Mouse (Mus musculus) brain, embryonic 14.5 days (tissue): Measurements from ENCODE around the gene Map3k3. TPM values are rescaled to one million over a fixed set of nuclear protein-coding genes. Genes with fewer than 3 reads are reported as not detected.

Source experiments
- DNase-seq: peaks from one replicate; pipeline ENCODE4 v3.0.0-alpha.2; 2011; ENCODE audit warnings: low read depth
- CTCF ChIP-seq: fragments of 200-500 bp; IDR thresholded peaks from 2 replicates; pipeline ENCODE4 v1.5.1; 2012; ENCODE audit warnings: inconsistent platforms, mild to moderate bottlenecking, moderate library complexity, borderline replicate concordance; ENCODE audit not compliant: insufficient read depth, insufficient read length; ENCODE audit errors: extremely low read depth
- POLR2A ChIP-seq: fragments of 200-500 bp; IDR thresholded peaks from 2 replicates; pipeline ENCODE4 v1.6.1; 2012; ENCODE audit warnings: mild to moderate bottlenecking, inconsistent platforms, borderline replicate concordance; ENCODE audit not compliant: poor library complexity, insufficient read depth, insufficient read length, severe bottlenecking; ENCODE audit errors: extremely low read depth
- polyA plus RNA-seq: library from polyadenylated mRNA; depleted of rRNA; stranded (reverse); fragments of >200 nt; gene quantifications from 2 replicates; pipeline ENCODE4 v1.2.3, GENCODE M21; 2012; rRNA removed

The Map3k3 gene
- 33.1 and 33.5 TPM in 2 replicates for polyA plus RNA-seq

DNA sequence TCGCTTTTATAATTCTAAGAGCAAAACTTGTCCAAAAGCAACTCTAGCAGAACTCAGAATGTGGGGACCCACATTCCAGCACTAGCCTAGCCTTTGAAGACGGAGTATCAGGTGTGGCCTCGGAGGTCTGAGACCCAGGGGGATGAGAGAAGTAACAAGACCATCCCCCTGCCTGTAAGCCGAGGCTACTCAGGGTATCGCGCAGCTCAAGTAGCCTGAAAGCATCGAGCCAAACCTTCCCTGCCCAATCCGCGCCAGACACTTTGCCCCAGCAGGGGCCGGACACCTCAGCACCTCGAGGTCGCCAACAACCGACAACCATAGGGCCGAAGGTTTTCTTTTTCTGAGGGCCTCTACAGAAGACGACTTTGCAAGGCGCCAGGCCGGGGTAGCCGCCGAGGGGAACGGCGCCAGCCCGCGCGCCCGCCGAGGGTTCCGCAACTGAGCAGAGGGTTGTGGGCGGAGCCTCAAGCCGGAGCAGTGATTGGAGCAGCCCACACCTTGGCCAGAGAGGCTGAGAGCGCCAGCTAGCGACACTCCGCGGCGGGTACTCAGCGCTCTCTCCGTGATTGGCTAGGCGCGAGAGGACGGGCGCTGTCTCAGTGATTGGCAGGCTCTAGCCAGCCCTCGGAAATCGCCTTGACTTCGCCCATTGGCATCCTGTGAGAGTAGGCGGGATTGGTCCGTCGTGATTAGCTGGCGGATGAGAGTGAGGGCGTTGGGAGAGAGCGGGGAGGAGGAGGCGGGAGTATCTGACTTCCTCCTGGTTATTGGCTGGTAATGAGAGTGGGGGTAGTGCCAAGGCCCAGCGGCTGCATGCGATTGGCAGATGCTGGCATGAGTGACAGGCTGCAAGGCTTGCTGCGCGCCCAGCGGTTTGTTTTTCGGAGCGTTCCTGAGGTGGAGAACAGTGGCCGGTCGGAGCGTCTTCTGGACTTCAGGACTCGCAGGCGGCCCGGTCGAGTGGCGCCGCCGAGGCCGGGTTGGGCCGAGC lies at the start of gene Map3k3:
TSS of gene Map3k3 (plus strand) at position 906 of the 994 bp plus-strand sequence.
- peak; percentile 100 for DNase-seq
- peak; percentile 55 for TF ChIP-seq CTCF
- TF ChIP-seq POLR2A: peak; percentile 92

DNA sequence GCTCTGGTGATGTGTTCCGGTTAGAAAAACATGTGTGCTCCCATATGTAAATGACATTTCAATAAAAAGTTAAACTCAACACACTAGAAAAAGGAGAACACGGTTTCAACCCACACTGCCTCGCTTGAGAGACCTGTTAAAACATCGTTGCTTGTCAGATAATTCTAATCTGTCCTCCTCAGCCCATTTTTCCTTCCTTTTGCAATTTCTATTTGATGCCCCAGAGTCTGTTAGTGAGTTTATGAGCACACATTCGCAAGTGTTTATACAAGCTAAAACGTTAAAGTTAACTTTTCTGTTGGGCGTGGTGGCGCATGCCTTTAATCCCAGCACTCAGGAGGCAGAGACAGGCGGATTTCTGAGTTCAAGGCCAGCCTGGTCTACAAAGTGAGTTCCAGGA lies 49.4 kb upstream of the Map3k3 start:
- DNase-seq: no peak
- TF ChIP-seq CTCF (no peak), POLR2A (no peak)

DNA sequence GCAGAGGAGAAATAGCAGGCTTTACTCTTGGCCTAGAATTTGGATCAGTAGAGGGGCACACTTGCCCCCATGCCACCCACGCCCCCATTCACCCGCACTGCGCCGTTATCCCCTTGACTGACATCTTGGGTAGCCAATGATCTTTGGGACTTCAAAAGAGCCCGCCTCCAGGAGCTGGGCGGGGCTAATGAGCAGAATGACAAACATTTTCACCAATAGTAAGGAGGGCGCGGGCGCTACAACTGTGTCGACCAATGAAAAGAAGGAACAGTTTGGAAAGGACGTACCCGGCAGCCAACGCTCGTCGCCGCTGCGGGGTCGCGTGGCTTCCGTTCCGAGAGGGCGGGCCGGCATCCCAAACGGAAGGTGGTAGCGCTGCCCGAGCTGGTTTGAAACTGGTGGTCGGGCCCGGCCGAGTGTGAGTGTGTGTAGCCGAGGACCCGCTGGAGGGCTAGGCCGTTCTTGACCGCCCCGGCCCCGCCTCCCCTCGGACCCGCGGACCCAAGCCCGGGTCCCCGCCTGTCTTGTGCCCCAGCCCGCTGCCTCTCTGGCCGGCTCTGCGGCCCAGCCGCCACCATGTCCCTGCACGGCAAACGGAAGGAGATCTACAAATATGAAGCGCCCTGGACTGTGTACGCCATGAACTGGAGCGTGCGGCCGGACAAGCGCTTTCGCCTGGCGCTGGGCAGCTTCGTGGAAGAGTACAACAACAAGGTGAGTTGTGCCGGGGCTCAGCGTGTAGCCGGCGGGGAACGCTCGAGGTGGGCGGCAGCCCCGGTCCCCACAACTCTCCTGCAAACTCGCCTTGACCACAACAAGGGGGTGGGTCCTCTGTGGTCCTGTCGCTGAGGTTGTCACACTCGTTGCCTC lies 47.6 kb upstream of the Map3k3 start, which contains the start of gene Dcaf7:
TSS of gene Dcaf7 (plus strand) at position 325 of the 870 bp plus-strand sequence.
- TF ChIP-seq POLR2A (peak; percentile 43; the same call in 1 of the 2 replicates), CTCF (no peak)
- DNase-seq: peak; percentile 99

DNA sequence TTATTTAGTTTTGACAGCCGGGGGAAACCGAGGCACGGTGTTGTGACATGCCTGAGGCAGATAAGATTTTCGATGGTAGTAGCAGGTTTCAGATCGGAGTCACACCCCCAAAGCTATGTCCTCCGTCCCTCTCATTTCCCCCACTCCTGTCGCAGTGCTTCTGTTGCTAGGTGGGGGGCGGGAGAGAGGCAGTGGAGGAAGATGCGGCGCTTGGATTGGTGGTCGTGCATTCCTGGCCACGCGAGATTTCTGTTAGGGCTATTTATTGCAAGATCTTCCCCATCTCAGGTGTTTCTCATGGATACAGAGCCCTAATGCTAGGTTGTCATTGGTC lies 47.0 kb upstream of the Map3k3 start:
- no peak for TF ChIP-seq POLR2A
- TF ChIP-seq CTCF: no peak
- peak; percentile 91 for DNase-seq

DNA sequence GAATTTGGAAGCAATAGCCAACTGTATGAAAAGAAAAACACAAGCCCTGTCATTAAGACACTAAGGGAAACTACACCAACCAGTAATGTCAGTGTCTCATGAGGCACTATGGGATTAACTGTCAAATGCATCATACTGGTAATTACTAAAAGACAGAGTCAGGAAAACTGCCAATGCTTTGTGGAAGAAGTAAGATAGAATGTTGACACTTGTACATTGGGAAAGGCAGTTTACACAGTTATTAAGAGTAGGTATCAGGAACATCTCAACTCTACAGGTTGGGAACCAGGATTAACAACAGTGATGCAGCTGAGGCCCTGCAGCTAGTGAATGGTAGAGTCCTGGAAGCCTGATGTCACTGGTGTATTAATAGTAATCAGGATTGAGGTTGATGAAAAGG lies 40.1 kb upstream of the Map3k3 start:
- TF ChIP-seq CTCF (no peak), POLR2A (no peak)
- no peak for DNase-seq

DNA sequence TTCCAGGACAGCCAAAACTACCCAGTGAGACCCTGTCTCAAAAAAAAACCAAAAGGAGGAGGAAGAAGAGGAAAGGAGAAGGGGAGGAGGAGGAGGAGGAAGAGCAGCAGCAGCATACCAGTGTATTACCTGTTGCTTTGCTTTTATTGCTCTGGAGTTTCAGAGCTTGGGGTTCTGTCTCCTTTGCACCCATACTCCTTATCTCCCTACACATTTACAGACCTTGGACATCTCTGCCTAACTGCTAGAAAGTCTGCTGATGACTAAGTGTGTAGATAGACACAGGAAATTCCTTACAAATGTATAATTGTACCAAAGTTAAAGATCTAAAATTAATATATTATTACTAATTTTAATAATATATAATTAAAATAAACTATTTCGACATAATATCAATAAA lies 39.2 kb upstream of the Map3k3 start:
- no peak for TF ChIP-seq POLR2A
- TF ChIP-seq CTCF: no peak
- DNase-seq: no peak

DNA sequence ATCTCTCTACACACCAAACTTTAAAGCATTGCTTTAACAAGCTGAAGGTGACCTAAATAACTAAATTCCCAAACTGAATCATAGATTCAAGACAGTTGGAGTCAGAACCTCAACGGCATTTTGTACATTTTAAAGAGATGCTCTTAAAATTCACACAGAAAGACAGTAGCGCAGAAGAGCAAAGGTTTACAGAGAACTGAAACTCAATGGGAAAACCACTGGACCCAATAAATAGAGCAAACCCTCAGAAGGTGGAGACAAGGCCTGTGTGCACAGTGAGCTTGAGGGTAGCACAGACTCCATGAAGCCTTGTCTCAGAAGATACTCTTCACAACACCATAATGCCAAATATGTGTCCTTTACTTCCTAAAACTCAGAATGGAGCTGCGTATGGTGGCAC lies 38.6 kb upstream of the Map3k3 start:
- DNase-seq: no peak
- no peak for TF ChIP-seq CTCF
- TF ChIP-seq POLR2A: no peak

DNA sequence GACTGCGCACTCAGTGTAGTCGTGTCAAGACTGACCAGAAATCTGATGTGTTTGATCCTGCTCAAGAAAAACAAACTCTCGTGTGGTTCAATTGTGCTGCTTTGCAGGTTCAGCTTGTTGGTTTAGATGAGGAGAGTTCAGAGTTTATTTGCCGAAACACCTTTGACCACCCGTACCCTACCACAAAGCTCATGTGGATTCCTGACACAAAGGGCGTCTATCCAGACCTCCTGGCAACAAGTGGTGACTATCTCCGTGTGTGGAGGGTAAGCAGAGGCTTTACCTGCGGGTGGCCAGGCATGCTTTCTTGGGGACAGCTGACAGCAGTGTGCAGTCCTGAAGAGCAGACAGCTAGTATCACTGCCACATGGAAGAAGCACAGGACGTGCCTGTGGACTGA lies 37.8 kb upstream of the Map3k3 start:
- TF ChIP-seq CTCF (no peak), POLR2A (no peak)
- DNase-seq: no peak

DNA sequence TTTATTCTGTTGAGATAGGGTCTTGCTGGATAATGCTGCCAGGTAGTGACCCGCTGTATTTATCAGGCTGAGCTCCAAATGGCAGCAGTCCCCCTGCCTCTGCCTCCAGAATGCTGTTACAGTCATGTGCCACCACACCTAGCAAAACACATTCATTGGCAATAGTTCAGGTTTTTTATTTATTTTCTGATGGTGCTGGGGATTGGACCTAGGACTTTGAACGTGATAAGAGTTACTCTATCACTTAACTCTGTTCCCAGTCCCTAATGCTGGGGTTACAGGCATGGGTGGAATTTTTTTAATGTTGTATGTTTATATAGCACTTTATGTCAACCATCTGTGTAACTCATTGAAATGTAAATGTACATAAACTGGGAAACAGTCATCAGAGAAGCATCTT lies 30.5 kb upstream of the Map3k3 start:
- TF ChIP-seq POLR2A: no peak
- TF ChIP-seq CTCF: no peak
- no peak for DNase-seq

DNA sequence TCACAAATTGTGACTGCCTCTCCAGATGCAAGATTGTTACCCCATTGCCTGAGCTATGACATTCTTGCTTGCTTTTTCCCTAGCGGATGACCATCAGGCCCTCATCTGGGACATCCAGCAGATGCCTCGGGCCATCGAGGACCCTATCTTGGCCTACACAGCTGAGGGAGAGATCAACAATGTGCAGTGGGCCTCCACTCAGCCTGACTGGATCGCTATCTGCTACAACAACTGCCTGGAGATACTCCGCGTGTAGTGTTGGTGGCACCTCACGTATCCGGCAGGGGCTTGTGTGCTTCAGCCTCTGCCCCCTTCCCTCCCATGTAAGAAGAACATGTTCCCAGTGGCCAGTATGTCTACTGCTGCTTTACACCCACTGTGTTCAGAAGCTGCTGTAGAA lies 29.8 kb upstream of the Map3k3 start:
- no peak for TF ChIP-seq CTCF
- TF ChIP-seq POLR2A: no peak
- DNase-seq: no peak

DNA sequence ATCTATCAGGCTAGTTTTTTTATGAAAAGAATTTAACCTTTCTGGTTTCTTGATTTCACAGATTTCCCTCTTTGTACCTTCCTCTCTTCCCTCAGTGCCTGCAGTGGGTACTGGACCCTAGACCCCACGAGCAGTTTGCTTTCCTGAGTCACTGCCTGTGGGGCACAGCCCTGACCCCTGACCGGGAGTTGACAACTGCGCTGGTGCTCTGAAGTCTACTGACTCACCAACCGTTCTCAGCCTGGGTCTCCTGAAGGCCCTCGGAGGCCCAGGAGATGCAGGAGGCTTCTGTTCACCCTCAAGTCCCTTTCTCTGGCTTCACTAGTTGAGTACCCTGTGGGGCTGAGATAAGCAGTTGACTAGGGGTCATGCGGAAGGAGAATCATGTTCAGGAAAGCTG lies 29.1 kb upstream of the Map3k3 start:
- DNase-seq: no peak
- no peak for TF ChIP-seq CTCF
- TF ChIP-seq POLR2A: no peak

DNA sequence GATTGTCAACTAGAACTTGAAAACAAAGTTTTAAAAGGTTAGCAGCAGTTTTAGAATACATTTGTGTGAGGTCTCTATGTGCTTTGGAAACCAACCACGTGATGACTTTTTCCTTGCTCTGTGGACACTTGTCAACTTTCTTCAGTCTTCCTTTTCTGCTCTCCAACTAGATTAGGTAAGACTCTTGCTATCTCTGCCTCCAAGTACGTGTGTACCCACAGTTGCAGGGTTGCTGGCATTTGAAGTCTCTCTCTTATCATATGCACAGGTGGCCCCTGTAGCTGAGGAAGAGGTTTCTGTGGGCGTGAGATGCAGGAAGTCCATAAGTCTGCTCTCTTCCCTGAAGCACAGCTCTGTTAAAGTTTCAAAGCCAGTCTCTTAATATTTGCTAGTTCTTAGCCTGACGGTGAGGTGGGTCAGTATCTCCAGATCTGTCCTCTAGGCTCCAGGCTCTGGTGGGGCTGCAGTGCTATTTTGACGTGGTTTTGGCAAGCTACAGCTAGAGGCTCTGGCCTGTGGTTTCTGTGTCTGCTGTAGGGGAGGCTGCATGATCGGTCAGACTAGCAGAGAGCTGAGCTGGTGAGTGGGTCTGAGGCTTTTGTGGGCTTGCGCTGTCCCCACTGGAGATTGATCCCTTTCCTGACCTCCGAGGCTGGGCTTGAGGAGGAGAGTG lies 27.5 kb upstream of the Map3k3 start:
- TF ChIP-seq CTCF (no peak), POLR2A (no peak)
- no peak for DNase-seq
